Mouse (Mus musculus): Measurements from ENCODE around the gene Grifin.

Gene Grifin

DNA sequence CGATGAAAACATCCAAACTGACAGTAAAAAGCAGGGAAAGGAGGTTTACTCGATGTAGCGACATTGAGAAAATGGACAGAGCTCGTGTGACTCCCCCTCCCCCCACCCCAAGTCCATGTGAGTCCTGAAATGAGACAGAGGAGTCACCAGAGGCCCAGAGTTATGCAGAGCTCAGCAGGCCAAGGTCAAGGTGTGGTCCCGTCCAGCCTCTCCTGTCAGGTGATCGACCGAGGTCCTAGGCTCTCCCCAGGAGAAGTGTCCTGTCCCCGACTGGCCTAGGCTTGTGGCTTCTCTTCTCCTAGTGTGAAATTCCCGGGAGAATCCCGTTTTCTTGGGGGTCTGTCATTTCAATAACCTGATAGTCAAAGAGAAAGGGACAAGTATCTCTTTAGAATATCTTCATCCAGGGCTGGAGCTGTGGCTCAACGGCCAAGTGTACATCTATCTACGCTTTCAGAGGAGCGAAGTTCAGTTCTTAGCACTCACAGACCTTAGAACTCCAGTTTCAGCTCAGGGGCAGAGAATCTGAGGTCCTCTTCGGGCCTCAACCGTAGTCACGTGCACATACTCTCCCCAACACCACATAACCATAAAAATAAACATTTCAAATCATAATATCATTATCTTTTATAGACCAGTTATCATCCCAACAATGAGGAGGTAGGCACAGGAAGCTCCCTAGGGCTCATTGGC is 24.4 kb upstream of the Grifin start:
- DNase-seq (ENCODE audit: low spot score in 2 of 2): no peak

DNA sequence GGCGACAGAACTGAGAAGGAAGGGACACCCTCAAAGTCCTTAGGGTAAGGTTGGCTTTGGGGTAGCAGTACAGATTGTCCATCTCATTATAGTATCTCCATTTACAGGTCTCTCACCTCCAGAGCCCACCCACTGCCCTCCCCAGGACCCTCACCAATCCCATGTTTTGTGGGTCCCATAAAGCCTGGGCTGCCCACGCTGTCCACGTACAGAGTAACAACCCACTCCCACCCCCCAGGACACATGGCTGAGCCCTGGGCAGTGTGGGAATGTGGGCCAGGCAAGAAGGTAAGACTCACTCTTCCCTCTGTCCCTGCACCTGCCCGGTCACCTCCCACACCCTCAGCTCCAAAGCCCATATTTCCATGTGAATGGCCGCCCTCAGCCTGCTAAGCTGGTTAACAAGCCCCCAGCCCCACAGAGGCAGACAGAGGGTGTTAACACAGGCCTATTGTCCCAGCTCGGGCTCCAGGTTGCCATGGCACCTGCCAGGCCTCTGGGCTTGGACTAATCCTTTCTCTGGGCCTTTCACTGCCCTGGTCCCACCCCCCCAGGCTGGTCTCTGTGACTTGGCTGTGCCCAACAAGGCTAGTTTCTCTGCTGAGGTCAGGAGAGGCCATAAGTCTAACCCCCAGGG is 19.0 kb upstream of the Grifin start:
- no peak for DNase-seq (ENCODE audit: low spot score in 2 of 2)

DNA sequence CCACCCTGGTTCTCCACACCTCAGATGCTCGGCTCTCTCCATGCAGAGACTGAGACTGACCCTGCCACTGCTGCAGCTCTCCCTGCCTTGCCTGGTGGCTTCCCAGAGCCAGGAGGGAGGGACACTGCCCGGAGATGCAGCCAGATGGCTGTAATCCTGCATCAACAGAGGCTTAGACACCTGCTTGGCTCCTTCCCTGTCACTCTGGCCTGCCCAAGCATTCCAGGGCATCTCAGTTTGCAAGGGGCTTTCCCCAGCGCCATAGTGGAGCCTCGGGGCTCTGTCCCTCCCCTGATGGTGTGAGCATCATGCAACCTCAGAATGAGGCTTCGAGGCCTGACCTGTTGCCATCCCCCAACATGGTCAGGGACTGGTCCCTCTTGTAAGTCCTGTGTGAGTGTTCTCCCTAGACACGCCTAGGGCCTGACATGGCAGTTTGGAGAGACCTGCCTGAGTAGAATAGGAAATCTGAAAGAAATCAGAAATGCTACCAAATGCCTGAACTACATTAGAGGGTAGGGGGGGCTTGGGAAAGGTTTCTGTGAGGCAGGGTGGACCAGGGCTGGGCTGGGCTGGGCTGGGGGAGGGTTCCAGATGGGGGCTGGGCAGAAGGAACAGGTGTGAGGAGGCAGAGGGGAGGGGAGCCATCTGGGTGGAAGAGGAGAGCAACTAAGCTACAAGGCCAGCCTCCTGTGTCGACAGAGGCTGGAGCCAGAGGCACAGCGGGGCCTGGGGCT is 18.3 kb upstream of the Grifin start:
- no peak for DNase-seq (ENCODE audit: low spot score in 2 of 2)

DNA sequence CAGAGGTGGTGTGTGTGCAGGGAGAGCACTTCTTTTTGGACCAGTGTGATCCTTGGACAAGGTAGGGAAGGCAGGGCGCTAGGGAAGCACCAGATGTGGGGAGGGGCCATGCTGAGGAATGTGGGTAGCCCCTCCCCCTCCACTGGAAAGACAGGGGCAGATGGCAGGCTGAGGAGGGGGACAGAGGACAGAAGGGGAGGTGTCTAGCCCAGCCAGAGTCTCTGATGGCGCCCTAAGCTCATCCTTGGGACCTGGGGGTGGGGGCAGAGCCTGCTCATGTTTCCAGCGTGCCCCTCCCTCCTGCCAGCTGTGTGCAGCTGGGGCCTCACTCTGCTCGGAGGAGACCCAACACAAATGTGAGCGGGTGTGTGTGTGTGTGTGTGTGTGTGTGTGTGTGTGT is 16.7 kb upstream of the Grifin start:
- no peak for DNase-seq (ENCODE audit: low spot score in 2 of 2)

DNA sequence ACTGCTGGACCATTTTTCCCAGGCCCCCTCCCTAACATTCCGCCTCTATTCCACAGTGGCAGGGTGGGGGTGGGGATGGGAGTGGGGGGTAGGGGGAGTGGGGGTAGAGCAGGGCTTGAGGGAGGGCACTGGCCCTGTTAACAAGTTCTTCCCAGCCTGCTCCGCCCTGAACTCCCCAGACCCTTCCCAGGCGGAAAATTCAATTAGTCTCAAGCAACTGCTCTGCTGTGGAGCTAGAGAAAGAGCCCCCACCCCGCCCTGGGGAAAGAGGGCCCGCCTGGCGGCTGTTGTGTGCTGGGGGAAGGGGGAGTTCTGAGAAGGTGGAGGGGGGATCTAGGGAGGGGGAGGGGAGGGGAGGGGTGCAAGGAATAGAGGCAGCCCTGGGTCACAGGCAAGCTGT is 14.9 kb upstream of the Grifin start:
- no peak for DNase-seq (ENCODE audit: low spot score in 2 of 2)

DNA sequence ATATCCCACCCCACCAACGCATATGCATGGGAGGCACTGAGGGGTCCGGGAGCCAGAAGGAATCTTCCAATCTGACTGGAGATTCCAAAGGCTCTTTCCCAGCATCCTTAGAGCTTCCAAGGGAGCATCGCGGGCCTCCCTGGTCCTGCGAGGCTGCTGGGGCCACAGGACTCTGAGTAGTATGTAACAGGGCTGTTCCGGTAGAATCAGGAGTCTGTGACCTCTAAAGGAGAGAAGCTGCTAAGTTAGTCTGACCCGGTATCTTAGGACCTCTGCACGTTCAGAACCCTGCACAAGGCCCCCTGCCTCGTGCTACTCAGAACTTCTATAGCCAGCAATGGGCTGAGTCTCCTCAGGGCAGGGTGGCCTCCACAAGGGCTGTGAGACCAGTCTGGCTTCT is 14.3 kb upstream of the Grifin start:
- no peak for DNase-seq (ENCODE audit: low spot score in 2 of 2)

DNA sequence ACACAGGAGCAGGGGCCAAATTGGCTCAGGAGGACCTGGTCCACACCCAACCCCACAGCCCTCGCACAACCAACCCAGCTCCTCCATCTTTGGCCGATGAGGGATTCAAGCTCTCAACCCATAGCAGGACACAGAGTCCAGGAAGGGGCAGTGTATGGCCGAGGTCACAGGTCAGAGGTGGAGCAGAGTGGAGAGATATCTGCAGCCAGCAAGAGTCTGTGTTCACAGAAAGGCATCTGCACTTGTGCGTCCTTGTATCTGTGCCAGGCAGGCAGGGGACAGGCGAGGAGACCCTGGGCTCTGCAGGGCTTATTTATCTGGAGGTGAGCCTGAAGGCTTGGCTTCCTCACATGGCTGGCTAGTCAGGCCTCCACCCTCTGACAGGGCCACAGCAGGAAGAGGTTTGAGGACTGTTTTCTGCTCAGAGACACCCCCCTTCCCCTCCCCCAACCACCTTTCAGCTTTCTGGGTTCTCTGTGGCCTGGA is 10.6 kb upstream of the Grifin start:
- no peak for DNase-seq (ENCODE audit: low spot score in 2 of 2)

DNA sequence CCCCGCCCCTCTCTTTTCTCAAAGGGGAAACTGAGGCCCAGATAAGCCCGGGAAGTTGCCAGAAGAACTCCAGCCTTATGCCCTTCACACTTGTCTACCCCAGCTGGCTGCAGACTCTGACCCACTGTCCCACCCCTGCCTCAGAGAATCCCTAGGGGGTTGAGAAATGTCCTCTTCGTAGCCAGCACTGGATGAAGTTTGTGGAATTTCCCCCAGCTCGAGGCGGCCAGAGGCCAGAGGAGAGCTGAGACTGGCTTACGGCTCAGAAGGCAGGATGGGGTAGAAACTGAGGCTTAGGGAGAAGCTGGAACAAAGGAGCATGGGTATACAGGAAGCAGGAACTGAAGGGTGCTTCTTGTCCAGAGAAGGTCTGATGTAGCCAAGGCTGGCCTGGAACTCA is 7.7 kb upstream of the Grifin start:
- no peak for DNase-seq (ENCODE audit: low spot score in 2 of 2)

DNA sequence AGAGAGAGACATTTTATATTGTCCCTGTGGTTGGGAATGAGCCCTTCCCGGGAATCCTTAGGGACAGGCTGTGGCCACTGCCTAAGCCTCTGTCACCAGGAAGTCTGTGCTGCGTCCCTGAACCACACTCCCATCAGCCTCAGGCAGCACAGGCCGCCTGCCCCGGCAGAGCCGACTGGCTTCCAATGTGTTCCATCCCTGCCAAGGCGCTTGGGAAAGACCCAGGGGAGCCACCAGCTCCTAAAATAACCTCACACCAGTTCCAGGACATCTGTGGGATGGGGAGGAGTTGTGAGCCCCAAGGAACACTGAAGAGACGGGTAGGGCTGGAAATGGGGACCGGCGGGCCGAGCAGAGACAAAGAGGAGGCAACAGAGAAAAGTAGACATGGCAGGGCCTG is 6.8 kb upstream of the Grifin start:
- no peak for DNase-seq (ENCODE audit: low spot score in 2 of 2)

DNA sequence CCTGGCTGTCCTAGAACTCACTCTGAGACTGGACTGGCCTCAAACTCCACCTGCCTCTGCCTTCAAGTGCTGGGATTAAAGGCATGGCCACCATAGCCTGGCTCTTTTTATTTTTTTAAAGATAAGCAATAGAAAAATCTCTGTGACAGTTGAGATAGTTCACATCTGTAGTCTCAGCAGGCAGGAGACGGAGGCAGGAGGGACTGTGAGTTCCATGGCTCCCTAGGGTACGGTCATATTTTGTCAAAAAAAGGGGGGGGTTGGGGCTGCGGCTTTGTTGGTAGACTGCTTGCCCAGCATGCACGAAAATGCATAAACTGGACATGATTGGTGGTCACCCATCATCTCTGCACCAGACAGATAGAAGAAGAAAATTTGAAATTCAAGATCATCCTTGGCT is 6.3 kb upstream of the Grifin start:
- DNase-seq (ENCODE audit: low spot score in 2 of 2): no peak

DNA sequence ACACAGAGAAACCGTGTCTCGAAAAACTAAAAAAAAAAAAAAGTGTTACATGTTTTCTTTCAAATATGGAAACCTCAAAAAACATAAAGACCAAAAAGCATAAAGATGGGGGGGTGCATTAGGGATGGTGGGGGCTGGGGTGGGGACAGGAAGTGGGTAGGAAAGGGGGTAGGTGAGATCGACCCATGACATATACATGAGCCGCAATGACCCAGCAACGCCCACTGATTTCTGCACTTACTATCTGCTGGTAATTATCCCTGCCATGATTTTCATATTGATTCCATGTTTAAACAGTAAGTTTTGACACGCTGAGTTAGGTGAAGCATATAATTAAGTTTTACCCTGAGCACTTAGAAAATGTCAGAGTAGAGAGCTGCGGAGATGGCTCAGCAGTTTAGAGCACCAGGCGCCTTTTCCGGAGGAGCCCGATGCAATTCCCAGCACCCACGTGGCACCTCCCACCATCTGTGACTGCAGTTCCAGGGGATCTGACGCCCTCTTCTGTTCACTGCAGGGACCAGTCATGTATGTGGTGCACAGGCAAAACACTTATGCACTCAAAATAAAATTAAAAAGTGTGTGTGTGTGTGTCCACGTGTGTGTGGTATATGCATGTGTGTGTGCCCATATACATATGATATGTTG is 5.5 kb upstream of the Grifin start:
- DNase-seq (ENCODE audit: low spot score in 2 of 2): no peak

DNA sequence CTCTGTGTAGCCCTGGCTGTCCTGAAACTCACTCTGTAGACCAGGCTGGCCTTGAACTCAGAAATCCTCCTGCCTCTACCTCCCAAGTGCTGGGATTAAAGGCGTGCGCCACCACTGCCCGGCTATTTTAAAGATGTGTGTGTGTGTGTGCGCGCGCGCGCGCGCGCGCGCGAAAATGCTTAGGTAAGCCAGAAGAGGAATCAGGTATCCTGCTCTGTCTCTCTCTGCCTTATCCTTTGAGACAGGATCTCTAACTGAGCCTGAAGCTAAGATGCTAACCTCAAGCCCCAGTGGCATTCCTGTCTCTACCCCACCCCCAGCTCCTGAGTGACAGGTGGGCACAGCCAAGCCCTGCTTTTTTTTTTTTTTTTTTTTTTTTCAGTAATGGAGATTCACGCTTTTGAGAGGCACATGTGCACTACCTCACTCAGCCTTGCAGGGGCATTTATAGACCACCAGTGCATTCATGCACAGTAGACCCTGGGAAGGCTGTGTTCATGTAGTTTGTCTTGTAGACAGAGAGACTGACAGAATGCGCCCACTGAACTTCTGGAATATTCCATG is 4.2 kb upstream of the Grifin start:
- no peak for DNase-seq (ENCODE audit: low spot score in 2 of 2)

DNA sequence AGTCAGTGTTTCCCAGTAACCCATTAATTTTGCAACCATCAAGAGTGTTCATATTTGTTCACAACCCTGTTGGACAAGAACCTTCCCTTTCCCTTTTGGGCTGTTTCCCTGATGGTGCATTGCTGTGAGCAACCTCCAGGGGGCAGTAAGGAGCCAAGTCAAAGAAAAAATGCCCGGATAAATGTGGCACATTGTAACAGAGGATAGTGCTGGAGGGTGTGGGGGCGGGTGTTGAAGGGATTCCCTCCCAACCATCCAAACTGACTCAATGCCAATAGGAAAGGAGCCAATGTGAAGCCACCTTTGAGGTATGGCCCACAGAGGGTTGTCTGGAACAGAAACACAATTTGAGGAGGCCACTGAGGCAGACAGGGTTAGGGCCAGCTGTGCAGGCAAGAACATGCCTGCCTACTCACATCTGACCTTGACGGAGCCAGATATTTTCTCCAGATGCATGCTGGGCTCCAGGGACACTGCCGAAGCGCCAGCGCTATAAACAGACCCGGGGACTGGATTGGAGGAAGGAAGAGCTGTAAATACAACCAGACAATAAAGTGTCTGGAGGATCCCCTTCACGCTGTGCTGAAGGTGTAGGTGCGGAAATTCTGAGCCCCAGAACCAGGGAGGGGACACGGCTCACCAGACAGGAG is 3.6 kb upstream of the Grifin start:
- DNase-seq (ENCODE audit: low spot score in 2 of 2): peak in 1 of 2 experiments; percentile 68

DNA sequence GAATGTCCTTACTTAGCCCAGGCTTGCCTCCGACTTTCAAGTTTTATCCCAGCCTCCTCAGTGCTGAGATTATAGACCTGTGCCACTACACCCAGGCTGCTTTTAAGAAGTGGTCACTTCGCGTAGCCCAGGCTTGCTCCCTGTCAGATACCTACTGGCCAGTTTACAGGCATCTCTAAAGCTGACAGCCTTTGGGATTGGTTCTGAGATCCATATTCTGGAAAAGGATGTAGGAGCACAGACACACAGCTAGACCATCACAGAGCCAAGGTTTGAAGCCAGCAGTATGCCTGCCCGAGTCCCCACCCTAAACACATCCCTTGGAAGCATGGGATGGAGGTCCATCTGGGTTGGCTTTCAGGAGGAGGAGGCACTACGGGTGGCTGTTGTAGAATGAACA is 2.9 kb upstream of the Grifin start:
- no peak for DNase-seq (ENCODE audit: low spot score in 2 of 2)

DNA sequence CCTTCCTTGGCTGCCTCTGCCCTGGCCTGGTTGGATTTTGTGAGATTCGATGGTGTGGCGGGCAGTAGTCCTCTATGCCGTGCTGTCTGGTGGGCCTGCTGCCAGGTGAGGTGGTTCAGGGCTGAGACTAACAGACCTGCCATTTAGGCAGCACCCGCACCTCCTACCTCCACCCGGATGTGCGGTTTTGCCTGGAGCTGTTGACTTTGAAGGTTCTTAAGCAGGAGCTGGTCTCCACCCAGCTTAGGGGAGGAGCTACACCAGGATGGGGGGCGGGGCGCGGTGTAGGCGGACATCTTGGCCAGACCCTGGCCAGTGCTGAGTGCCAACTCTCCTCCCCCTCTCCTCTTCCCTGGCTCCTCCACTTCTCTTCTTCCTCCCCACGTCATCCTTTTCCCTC is 2.5 kb upstream of the Grifin start:
- peak in 1 of 2 experiments; percentile 37 for DNase-seq (ENCODE audit: low spot score in 2 of 2)

DNA sequence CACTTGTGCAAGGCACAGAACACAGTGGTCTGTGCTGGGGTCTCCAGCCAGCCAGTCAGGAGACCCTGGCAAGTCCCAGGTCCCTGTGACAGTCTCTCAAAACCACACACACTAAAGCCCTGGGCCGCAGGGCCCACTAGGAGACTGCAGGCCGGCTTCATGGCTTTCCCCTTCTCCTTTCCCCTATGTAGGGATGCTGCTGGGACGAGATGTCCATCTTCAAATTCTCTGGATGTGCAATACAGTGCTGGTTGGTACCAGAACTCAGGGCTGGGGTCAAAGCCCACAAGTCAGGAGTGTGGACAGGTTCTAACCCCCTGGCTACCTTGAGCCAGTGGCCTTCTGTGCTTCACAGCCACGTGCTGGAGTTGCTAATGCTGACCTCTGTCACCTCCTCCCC is 1.4 kb upstream of the Grifin start:
- DNase-seq (ENCODE audit: low spot score in 2 of 2): no peak

DNA sequence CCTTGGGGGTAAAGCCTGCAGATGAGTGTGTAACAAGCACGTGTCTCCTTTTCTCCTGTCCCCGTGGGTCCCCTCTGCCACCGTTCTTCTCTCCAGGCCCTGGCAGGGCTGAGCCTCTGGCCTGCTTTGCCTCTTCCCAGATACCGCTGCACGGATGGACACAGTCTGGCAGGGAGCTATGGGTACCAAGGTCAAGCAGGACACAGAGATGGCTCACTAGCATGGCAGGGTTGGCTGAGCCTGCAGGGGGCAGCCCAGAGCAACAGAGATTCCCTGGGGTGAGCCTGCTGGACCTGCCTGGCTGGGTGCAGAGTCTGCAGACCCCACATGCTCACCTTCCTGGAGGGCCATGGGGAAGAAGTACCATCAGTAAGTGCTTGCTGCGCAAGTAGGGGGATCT is 985 bp upstream of the Grifin start:
- DNase-seq (ENCODE audit: low spot score in 2 of 2): no peak

DNA sequence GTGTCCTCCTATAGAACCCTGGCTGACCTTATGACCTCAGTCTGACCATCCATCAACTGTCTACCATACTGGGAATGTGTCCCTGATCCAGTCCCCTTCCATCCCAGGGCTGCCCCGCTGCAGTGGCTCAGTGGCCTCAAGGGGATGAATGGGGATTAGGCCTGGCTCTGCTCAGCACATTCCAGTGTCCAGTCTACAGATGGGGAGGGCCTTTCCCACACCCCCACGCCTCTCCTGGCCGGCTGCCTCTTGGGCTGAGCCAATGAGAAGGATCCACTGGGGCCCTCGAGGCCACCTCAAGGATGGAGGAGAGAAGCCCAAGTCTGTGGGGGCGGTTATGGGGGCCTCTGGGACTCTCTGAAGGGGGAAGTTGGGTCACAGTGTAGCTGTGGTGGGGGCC is 580 bp upstream of the Grifin start:
- DNase-seq (ENCODE audit: low spot score in 2 of 2): no peak

DNA sequence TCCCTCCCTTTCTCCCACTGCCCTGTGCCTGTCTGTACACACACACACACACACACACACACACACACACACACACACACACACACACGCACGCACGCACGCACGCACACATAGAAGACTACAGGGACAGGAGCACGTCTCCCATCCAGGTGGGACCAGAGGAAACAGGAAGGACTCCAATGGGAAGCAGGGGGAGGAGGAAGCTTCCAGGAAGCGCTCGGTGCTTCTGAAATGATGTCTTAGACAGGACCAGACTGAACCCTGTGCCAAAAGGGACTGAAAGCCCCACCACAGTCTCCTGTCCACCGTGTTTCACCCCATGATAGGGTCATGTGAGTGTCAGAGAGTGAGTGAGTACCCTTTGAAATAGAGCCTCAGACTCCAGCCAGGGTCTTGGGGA is 2.3 kb downstream of the Grifin start:
- DNase-seq (ENCODE audit: low spot score in 2 of 2): no peak

DNA sequence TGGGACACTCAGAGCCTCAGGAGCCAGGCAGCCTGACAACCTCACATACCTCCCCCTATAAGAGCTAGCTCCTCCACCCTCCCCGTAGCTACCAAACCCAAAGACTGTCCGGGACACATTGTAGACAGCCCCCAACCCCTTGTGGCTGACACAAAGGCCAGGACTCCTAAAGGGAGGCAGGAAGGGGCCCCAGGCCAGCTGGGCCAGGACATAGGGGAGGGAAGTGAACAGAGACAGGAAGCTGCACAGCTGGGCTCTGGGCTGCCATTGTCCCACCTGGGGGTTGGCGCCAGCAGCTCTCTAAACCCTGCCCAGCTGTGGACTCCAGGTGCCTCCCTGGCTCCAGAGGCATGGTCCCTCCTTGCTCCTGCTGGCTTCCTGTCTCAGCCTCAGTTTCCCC is 8.0 kb downstream of the Grifin start:
- DNase-seq (ENCODE audit: low spot score in 2 of 2): no peak

DNA sequence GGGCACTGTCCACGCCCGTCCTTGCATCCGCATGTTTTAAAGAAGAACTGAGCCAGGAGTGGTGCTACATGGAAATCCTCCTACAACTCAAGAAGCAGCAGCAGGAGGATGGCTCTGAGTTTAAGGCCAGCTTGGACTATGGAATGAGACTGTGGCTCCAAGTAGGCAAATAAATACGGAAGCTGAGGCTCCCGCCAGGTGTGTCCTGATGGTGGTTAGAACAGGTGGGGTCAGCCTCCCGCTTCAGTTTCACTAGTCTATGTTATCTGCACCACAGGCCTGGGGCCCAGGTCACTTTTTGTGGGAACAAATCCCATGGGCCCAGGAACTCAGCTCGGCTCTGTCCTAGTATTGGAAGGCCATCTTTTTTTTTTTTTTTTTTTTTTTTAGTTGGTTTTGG is 11.2 kb downstream of the Grifin start:
- DNase-seq (ENCODE audit: low spot score in 2 of 2): no peak
